Mouse (Mus musculus) gastrocnemius, postnatal 14 days (tissue): ENCODE data around the gene Tex44. TPM values are rescaled to one million over a fixed set of nuclear protein-coding genes. Genes with fewer than 3 reads are reported as not detected.
"Not testable (repeated sequence)": the region's sequence is repeated elsewhere in the genome, so short reads cannot be mapped to it uniquely, and the experiment has no call there.

Experiments
- DNase-seq: peaks from one replicate; pipeline ENCODE4 v3.0.0; 2021; ENCODE audit warnings: mixed read lengths
- intact Hi-C: fragments of 180-260 bp; cut with DNase I; formaldehyde crosslinking; loops from one replicate; pipeline ENCODE4 v1.15.1; 2025; ENCODE audit warnings: low total_unique reads
- total RNA-seq, 2 experiments: library from RNA; stranded (reverse); gene quantifications; 2 replicates each; pipeline ENCODE4 v1.2.3; 2021

Tex44 gene
- total RNA-seq, 2 experiments from 2014 or later: not detected

GRCm38 (mm10) chr1:86440887-86441723, 15.0 kb downstream of the Tex44 start:
- no peak for DNase-seq
- intact Hi-C loops: loop anchor here (2.0 to 10.0 kb wide), 2 partner anchors 62 to 94 kb away; no protein-coding TSS in a partner anchor

- intact Hi-C loops: loop anchor here (2.0 to 10.0 kb wide), 2 partner anchors 61 to 93 kb away; no protein-coding TSS in a partner anchor
Measured at GRCm38 (mm10) chr1:86441724-86441979, 15.5 kb downstream of the Tex44 start.

GRCm38 (mm10) chr1:86441980-86442831, 16.1 kb downstream of the Tex44 start:
- peak; percentile 91 for DNase-seq
- intact Hi-C loops: loop anchor here (2.0 to 10.0 kb wide), 2 partner anchors 61 to 93 kb away; no protein-coding TSS in a partner anchor

More at GRCm38 (mm10) chr1:86441724-86441979, 15.5 kb downstream of the Tex44 start:
- DNase-seq: no peak

- intact Hi-C loops: loop anchor here (10.0 kb wide), 1 partner anchor 92 kb away; no protein-coding TSS in a partner anchor
- DNase-seq: no peak
Measured at GRCm38 (mm10) chr1:86442832-86443231, 16.7 kb downstream of the Tex44 start.

GRCm38 (mm10) chr1:86443386-86444172, 17.4 kb downstream of the Tex44 start:
- intact Hi-C loops: loop anchor here (10.0 kb wide), 1 partner anchor 91 kb away; no protein-coding TSS in a partner anchor
- DNase-seq: no peak

GRCm38 (mm10) chr1:86447596-86448171, 21.6 kb downstream of the Tex44 start:
- intact Hi-C loops: loop anchor here (10.0 kb wide), 1 partner anchor 87 kb away; no protein-coding TSS in a partner anchor
- peak; percentile 64 for DNase-seq

GRCm38 (mm10) chr1:86448272-86448671, 22.1 kb downstream of the Tex44 start:
- intact Hi-C loops: loop anchor here (10.0 kb wide), 1 partner anchor 87 kb away; no protein-coding TSS in a partner anchor
- peak; percentile 67 for DNase-seq

GRCm38 (mm10) chr1:86449966-86450365, 23.8 kb downstream of the Tex44 start:
- DNase-seq: no peak
- intact Hi-C loops: loop anchor here (10.0 kb wide), 1 partner anchor 85 kb away; no protein-coding TSS in a partner anchor

- no peak for DNase-seq
- intact Hi-C loops: no loop called here
Measured at GRCm38 (mm10) chr1:86452713-86453112, 26.6 kb downstream of the Tex44 start.

- DNase-seq: no peak
- intact Hi-C loops: no loop called here
Measured at GRCm38 (mm10) chr1:86456892-86457581, 30.9 kb downstream of the Tex44 start.

GRCm38 (mm10) chr1:86459371-86459770, 33.2 kb downstream of the Tex44 start:
- DNase-seq: no peak
- intact Hi-C loops: no loop called here

- intact Hi-C loops: no loop called here
- no peak for DNase-seq
Measured at GRCm38 (mm10) chr1:86464223-86464874, 38.2 kb downstream of the Tex44 start.

- no peak for DNase-seq
- intact Hi-C loops: no loop called here
Measured at GRCm38 (mm10) chr1:86464875-86465224, 38.7 kb downstream of the Tex44 start.

GRCm38 (mm10) chr1:86467416-86467815, 41.3 kb downstream of the Tex44 start:
- DNase-seq: no peak
- intact Hi-C loops: no loop called here

GRCm38 (mm10) chr1:86469876-86470275, 43.7 kb downstream of the Tex44 start:
- DNase-seq: no peak
- intact Hi-C loops: no loop called here

GRCm38 (mm10) chr1:86470519-86471181, 44.5 kb downstream of the Tex44 start:
- DNase-seq: peak; percentile 83
- intact Hi-C loops: no loop called here

GRCm38 (mm10) chr1:86471504-86471961, 45.4 kb downstream of the Tex44 start:
- DNase-seq: peak; percentile 46
- intact Hi-C loops: not testable (repeated sequence)
